Mouse (Mus musculus) heart, adult 2 months (tissue): ENCODE data around the gene Rfx2.

ENCODE experiments used
- CTCF ChIP-seq: fragments of 200-600 bp; IDR thresholded peaks from 2 replicates; pipeline ENCODE4 v1.8.1; 2022; ENCODE audit warnings: antibody characterized with exemption, mild to moderate bottlenecking, moderate library complexity
- EP300 ChIP-seq: fragments of 200-500 bp; IDR thresholded peaks from 2 replicates; pipeline ENCODE4 v1.6.1; 2011; ENCODE audit warnings: low read depth, low read length, control low read depth; ENCODE audit not compliant: insufficient read depth

DNA sequence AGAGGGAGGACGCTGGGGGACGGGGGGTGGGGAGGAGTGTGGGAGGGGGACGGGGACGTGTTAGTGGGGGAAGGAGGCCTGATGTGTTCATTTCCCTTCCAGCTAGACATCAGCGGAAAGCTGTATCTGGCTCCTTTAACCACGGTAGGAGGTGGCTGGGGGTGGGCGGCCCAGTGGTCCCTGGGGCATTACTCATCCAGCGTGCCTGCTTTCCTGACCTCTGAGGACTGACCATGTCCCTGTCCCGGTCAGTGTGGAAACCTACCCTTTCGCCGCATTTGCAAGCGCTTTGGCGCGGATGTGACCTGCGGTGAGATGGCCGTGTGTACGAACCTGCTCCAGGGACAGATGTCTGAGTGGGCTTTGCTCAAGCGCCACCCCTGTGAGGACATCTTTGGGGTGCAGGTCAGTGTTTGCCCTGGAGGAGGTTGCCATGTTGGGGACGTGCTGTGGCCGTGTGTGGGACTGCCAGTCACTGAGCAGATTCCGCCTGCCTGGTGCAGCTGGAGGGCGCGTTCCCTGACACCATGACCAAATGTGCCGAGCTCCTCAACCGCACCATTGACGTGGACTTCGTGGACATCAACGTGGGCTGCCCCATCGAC lies 63.2 kb downstream of the Rfx2 start:
- no peak for TF ChIP-seq CTCF
- no peak for TF ChIP-seq EP300
